Mouse (Mus musculus): ENCODE data around the gene Il4ra. TPM values are rescaled to one million over a fixed set of nuclear protein-coding genes. Genes with fewer than 3 reads are reported as not detected.

Il4ra gene
- total and polyA plus RNA-seq, 3 experiments, result 18.2 to 27.4 (median 26.4) TPM

DNA sequence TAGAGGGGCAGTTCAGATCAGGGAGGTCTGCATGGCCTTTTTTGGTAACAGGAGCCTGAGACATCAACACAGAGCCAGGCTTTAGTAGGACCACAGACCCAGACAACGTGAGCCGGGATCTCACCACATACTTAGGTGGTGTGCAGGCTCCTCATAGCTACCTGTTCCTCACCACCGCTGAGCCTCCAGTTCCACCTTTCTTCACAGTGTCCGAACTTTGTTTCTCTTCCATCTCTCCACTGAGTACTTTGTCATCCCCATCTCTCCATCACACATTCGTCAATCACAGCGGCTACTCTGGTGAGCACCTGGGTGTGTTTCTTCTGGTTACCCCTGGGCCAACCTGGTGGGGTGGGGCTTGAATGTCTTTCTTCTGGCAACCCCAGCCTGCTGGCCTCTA is 24.7 kb upstream of the Il4ra start:
- H3K4me3 ChIP-seq (replicated peaks in 1 of 3; ENCODE audit: low read depth in 2 of 3, low read length in 2 of 3, poor library complexity in 1 of 3), result no peak overlapping the region
- no peaks in the 10 kb centered on the region for H3K36me3 ChIP-seq (replicated peaks in 1 of 2; ENCODE audit: control insufficient read depth in 1 of 2, insufficient read depth in 1 of 2, low read length in 1 of 2)
- H3K9me3 ChIP-seq (replicated peaks; ENCODE audit: low read length), result no peaks in the 10 kb centered on the region
- H3K79me2 ChIP-seq (replicated peaks; ENCODE audit: control insufficient read depth, extremely low read depth, insufficient read depth, poor library complexity, severe bottlenecking), result no peaks in the 10 kb centered on the region
- dilution Hi-C loops (cut with MboI; ENCODE audit: extremely low pct_ligation_motif_present, extremely low pct_unique_long_range_greater_than_20kb, low sequenced_read_pairs), result no loop called here
- in situ Hi-C loops (cut with MboI; ENCODE audit: low pct_ligation_motif_present, low pct_unique_long_range_greater_than_20kb, low sequenced_read_pairs), result no loop called here
- no peak overlapping the region for H3K27ac ChIP-seq (ENCODE audit: insufficient read depth, low read depth)
- H3K9ac ChIP-seq (ENCODE audit: insufficient read depth, low read depth), result no peak overlapping the region
- H3K4me1 ChIP-seq (ENCODE audit: control insufficient read depth in 1 of 2, insufficient read depth in 2 of 2), result no peaks in the 10 kb centered on the region
- H3K4me2 ChIP-seq (ENCODE audit: insufficient read depth, low read depth, poor library complexity, severe bottlenecking), result no peak overlapping the region
- TF ChIP-seq JUN (IDR thresholded peaks at IDR 0.05; ENCODE audit: insufficient read depth, low read depth, low read length), result no peak
- no peak for TF ChIP-seq BHLHE40 (IDR thresholded peaks at IDR 0.05; ENCODE audit: low read depth, low read length)
- no peak for TF ChIP-seq MAX (IDR thresholded peaks at IDR 0.05; ENCODE audit: low read length)
- no peak for TF ChIP-seq MXI1 (IDR thresholded peaks at IDR 0.05; ENCODE audit: low read depth, low read length)
- TF ChIP-seq KAT2A (IDR thresholded peaks at IDR 0.05; ENCODE audit: insufficient replicate concordance, low read length), result no peak
- TF ChIP-seq RCOR1 (conservative IDR thresholded peaks at IDR 0.05; ENCODE audit: low read depth, low read length), result no peak
- TF ChIP-seq CTCF (conservative IDR thresholded peaks at IDR 0.05 in 1 of 2, IDR thresholded peaks at IDR 0.05 in 1 of 2; ENCODE audit: low read depth in 2 of 2, low read length in 2 of 2), result no peak
- TF ChIP-seq MEF2A (IDR thresholded peaks at IDR 0.05; ENCODE audit: borderline replicate concordance, low read depth, low read length), result no peak
- no peak for TF ChIP-seq CHD1 (IDR thresholded peaks at IDR 0.05; ENCODE audit: low read depth, low read length)
- no peaks in the 10 kb centered on the region for H3K27me3 ChIP-seq (replicated peaks)
- no peak for DNase-seq (ENCODE audit: extremely low read depth)

DNA sequence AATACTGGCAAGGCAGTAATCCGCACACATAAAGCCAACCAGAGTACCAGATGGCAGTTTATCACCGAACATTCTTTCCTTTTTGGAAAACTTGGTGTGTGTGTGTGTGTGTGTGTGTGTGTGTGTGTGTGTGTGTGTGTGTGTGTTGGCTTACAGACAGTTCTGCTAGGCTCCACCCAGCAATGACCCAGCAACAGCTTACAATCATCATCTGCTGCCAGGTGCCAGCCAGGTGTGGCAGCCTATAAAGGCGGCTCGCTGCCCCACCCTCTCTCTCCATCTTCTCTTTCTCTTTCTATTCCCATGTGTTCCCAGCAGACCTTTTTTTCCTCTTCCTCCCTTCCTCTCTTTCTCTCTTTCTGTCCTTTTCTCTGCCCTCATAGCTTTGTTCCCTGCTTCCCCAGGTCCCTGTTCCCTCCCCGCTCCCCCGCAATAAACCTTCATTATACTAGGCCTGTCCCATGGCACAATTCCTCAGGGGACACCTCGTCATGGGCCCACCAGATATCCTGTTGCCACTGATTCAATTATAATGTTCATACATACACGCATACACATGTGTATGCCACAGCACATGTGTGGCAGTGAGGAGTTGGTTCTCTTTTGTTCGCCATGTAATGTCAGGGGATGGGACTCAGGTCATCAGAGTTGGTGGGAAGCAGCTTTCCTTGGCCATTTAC is 23.9 kb upstream of the Il4ra start:
- no peaks in the 10 kb centered on the region for H3K9me3 ChIP-seq (replicated peaks; ENCODE audit: low read length)
- H3K4me2 ChIP-seq (ENCODE audit: insufficient read depth, low read depth, poor library complexity, severe bottlenecking), result no peak overlapping the region
- no peak overlapping the region for H3K27ac ChIP-seq (ENCODE audit: insufficient read depth, low read depth)
- H3K4me1 ChIP-seq (ENCODE audit: control insufficient read depth in 1 of 2, insufficient read depth in 2 of 2), result no peaks in the 10 kb centered on the region
- DNase-seq (ENCODE audit: extremely low read depth), result no peak
- no peaks in the 10 kb centered on the region for H3K27me3 ChIP-seq (replicated peaks)
- TF ChIP-seq TBP (conservative IDR thresholded peaks at IDR 0.05; ENCODE audit: low read depth, low read length) (no peak), CHD2 (IDR thresholded peaks at IDR 0.05; ENCODE audit: low read length) (no peak)
- H3K9ac ChIP-seq (ENCODE audit: insufficient read depth, low read depth), result no peak overlapping the region
- H3K79me2 ChIP-seq (replicated peaks; ENCODE audit: control insufficient read depth, extremely low read depth, insufficient read depth, poor library complexity, severe bottlenecking), result no peaks in the 10 kb centered on the region
- H3K36me3 ChIP-seq (replicated peaks in 1 of 2; ENCODE audit: control insufficient read depth in 1 of 2, insufficient read depth in 1 of 2, low read length in 1 of 2), result no peaks in the 10 kb centered on the region
- in situ Hi-C loops (cut with MboI; ENCODE audit: low pct_ligation_motif_present, low pct_unique_long_range_greater_than_20kb, low sequenced_read_pairs) (no loop called here), dilution Hi-C loops (cut with MboI; ENCODE audit: extremely low pct_ligation_motif_present, extremely low pct_unique_long_range_greater_than_20kb, low sequenced_read_pairs) (no loop called here)
- no peak overlapping the region for H3K4me3 ChIP-seq (replicated peaks in 1 of 3; ENCODE audit: low read depth in 2 of 3, low read length in 2 of 3, poor library complexity in 1 of 3)

DNA sequence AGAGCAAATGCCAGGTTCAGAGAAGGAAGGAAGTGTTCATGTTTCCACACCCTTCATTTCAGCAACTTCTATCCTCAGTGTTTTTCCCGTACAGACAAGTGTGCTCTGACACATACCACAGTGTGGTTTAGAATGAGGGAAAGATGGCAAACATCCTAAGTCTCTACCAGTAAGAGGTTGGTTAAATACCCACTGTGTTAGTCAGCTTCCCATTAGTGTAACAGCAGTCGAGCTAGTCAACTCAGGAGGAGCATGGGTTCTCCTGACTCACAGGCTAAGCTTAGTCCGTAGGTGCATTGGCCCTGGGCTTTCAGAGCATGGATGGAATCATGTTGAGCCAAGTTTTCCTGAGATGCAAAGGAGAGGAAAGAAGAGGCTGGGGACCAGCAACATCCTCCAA is 12.6 kb upstream of the Il4ra start:
- peaks cover 7% of the 10 kb centered on the region for H3K9me3 ChIP-seq (replicated peaks; ENCODE audit: low read length)
- no peak overlapping the region for H3K4me3 ChIP-seq (replicated peaks in 1 of 3; ENCODE audit: low read depth in 2 of 3, low read length in 2 of 3, poor library complexity in 1 of 3)
- H3K27ac ChIP-seq (ENCODE audit: insufficient read depth, low read depth), result no peak overlapping the region
- in situ Hi-C loops (cut with MboI; ENCODE audit: low pct_ligation_motif_present, low pct_unique_long_range_greater_than_20kb, low sequenced_read_pairs) (no loop called here), dilution Hi-C loops (cut with MboI; ENCODE audit: extremely low pct_ligation_motif_present, extremely low pct_unique_long_range_greater_than_20kb, low sequenced_read_pairs) (no loop called here)
- H3K4me1 ChIP-seq (ENCODE audit: control insufficient read depth in 1 of 2, insufficient read depth in 2 of 2), result peaks cover 14 to 23% of the 10 kb centered on the region in 2 experiments
- DNase-seq (ENCODE audit: extremely low read depth), result no peak
- peaks cover 7% of the 10 kb centered on the region for H3K27me3 ChIP-seq (replicated peaks)
- no peak overlapping the region for H3K4me2 ChIP-seq (ENCODE audit: insufficient read depth, low read depth, poor library complexity, severe bottlenecking)
- no peak overlapping the region for H3K9ac ChIP-seq (ENCODE audit: insufficient read depth, low read depth)
- TF ChIP-seq CHD2 (IDR thresholded peaks at IDR 0.05; ENCODE audit: low read length) (no peak), BHLHE40 (IDR thresholded peaks at IDR 0.05; ENCODE audit: low read depth, low read length) (no peak), MAX (IDR thresholded peaks at IDR 0.05; ENCODE audit: low read length) (no peak), EP300 (IDR thresholded peaks at IDR 0.05; ENCODE audit: low read length) (no peak), POLR2AphosphoS2 (IDR thresholded peaks at IDR 0.05; ENCODE audit: low read depth, low read length) (no peak), ZMIZ1 (IDR thresholded peaks at IDR 0.05; ENCODE audit: low read depth, low read length) (no peak), ZKSCAN1 (IDR thresholded peaks at IDR 0.05; ENCODE audit: borderline replicate concordance, low read depth, low read length) (no peak), JUN (IDR thresholded peaks at IDR 0.05; ENCODE audit: insufficient read depth, low read depth, low read length) (no peak), PAX5 (IDR thresholded peaks at IDR 0.05; ENCODE audit: low read length) (no peak), CHD1 (IDR thresholded peaks at IDR 0.05; ENCODE audit: low read depth, low read length) (no peak), ETS1 (conservative IDR thresholded peaks at IDR 0.05; ENCODE audit: low read depth, low read length) (no peak), KAT2A (IDR thresholded peaks at IDR 0.05; ENCODE audit: insufficient replicate concordance, low read length) (no peak), USF1 (IDR thresholded peaks at IDR 0.05; ENCODE audit: low read depth, low read length) (no peak), IRF4 (IDR thresholded peaks at IDR 0.05; ENCODE audit: low read depth, low read length) (no peak), RCOR1 (conservative IDR thresholded peaks at IDR 0.05; ENCODE audit: low read depth, low read length) (no peak), MXI1 (IDR thresholded peaks at IDR 0.05; ENCODE audit: low read depth, low read length) (no peak)
- no peaks in the 10 kb centered on the region for H3K36me3 ChIP-seq (replicated peaks in 1 of 2; ENCODE audit: control insufficient read depth in 1 of 2, insufficient read depth in 1 of 2, low read length in 1 of 2)
- H3K79me2 ChIP-seq (replicated peaks; ENCODE audit: control insufficient read depth, extremely low read depth, insufficient read depth, poor library complexity, severe bottlenecking), result no peaks in the 10 kb centered on the region
